Comparison of ENCODE assay signal across 19 mouse cellular contexts in genomic region chr6:32514096-32514495, GRCm38 (mm10).
DNase-seq lines count a peak whose midpoint lies in the region; ATAC-seq and TF ChIP-seq lines count a peak whose summit lies in the region.
"Had no signal": no experiment of that assay in that cellular context is flagged by ENCODE, and none has a peak within 500 bp of the region (broad histone marks: within the 10 kb centered on the region; RNA-seq: fewer than 3 reads in every experiment).

No protein-coding gene starts in this region.

- peak overlapping the region; percentile 49; the same call in 1 of the 2 replicates for H3K27ac ChIP-seq in heart, embryonic 10.5 days
- H3K27ac ChIP-seq in heart, embryonic 11.5 days (ENCODE audit: low read depth, low read length) = no peak overlapping the region
- no peak overlapping the region for H3K27ac ChIP-seq in forebrain, postnatal 0 days (ENCODE audit: low read depth, low read length)
- H3K27ac ChIP-seq in thymus, adult 2 months (ENCODE audit: control insufficient read depth, insufficient read depth, low read length) = no peak overlapping the region
- H3K27ac ChIP-seq: embryonic facial prominence, embryonic 12.5 days; liver, embryonic 14.5 days; lung, embryonic 15.5 days; macrophage had no signal

- no peak for DNase-seq in heart, embryonic 10.5 days (ENCODE audit: low spot score)
- peak; percentile 29 for DNase-seq in testis, postnatal 14 days (ENCODE audit: low spot score)
- DNase-seq in testis, postnatal 10 days (ENCODE audit: low spot score) = no peak
- DNase-seq in forebrain, postnatal 0 days = peak; percentile 29
- DNase-seq in layer of hippocampus, adult 11-12 months (ENCODE audit: low spot score) = no peak
- no peak for DNase-seq in thymus, adult 2 months
- DNase-seq: adrenal gland, adult 8-10 months; cerebellum, adult 9-10 months; gastrocnemius, postnatal 25 days; kidney, adult 9 months; kidney, postnatal 4 days; right cerebral cortex, adult 18-20 months; thymus, postnatal 4 days had no signal

- H3K36me3 ChIP-seq in heart, embryonic 10.5 days = peaks cover 17% of the 10 kb centered on the region
- no peaks in the 10 kb centered on the region for H3K36me3 ChIP-seq in heart, embryonic 11.5 days (ENCODE audit: control insufficient read depth, insufficient read depth, low read length)
- peaks cover 17% of the 10 kb centered on the region for H3K36me3 ChIP-seq in forebrain, postnatal 0 days (ENCODE audit: insufficient read depth)
- no peaks in the 10 kb centered on the region for H3K36me3 ChIP-seq in thymus, adult 2 months (ENCODE audit: control insufficient read depth, insufficient read depth, low read length)
- H3K36me3 ChIP-seq: embryonic facial prominence, embryonic 12.5 days; lung, embryonic 15.5 days had no signal

- H3K9me3 ChIP-seq in heart, embryonic 10.5 days = no peaks in the 10 kb centered on the region
- H3K9me3 ChIP-seq in heart, embryonic 11.5 days (replicated peaks; ENCODE audit: control insufficient read depth, low read length) = no peaks in the 10 kb centered on the region
- H3K9me3 ChIP-seq in forebrain, postnatal 0 days (ENCODE audit: low read length) = no peaks in the 10 kb centered on the region
- H3K9me3 ChIP-seq: embryonic facial prominence, embryonic 12.5 days; lung, embryonic 15.5 days had no signal

- no peak overlapping the region for H3K4me2 ChIP-seq in heart, embryonic 11.5 days
- H3K4me2 ChIP-seq in forebrain, postnatal 0 days (ENCODE audit: low read depth) = no peak overlapping the region
- H3K4me2 ChIP-seq: embryonic facial prominence, embryonic 12.5 days; lung, embryonic 15.5 days; midbrain, embryonic 11.5 days had no signal

- 48% methylated on average over 6 of the region's 6 CpGs for whole genome bisulfite sequencing in heart, embryonic 10.5 days
- WGBS in heart, embryonic 11.5 days (ENCODE audit: insufficient replicate concordance) = 40% methylated on average over 6 of the region's 6 CpGs
- WGBS in forebrain, postnatal 0 days = 26% methylated on average over 6 of the region's 6 CpGs
- WGBS in thymus, adult 2 months = 94% methylated on average over 6 of the region's 6 CpGs

- ATAC-seq in heart, embryonic 11.5 days (replicated peaks; ENCODE audit: insufficient number of reproducible peaks, low FRiP score, low TSS enrichment) = no peak
- peak; percentile 43; the same call in 1 of the 2 replicates for ATAC-seq in forebrain, postnatal 0 days

- TF ChIP-seq CTCF in forebrain, postnatal 0 days (IDR thresholded peaks at IDR 0.05; ENCODE audit: low read depth) = no peak
- TF ChIP-seq CTCF in thymus, adult 2 months (IDR thresholded peaks at IDR 0.05; ENCODE audit: borderline replicate concordance, control insufficient read depth, extremely low read depth, insufficient read depth, low read length, poor library complexity) = no peak

- H3K27me3 ChIP-seq in heart, embryonic 10.5 days (ENCODE audit: insufficient read depth, poor library complexity, severe bottlenecking) = no peaks in the 10 kb centered on the region
- no peaks in the 10 kb centered on the region for H3K27me3 ChIP-seq in heart, embryonic 11.5 days (ENCODE audit: control insufficient read depth, insufficient read depth, low read length)
- H3K27me3 ChIP-seq in forebrain, postnatal 0 days (ENCODE audit: insufficient read depth, low read length) = no peaks in the 10 kb centered on the region
- no peaks in the 10 kb centered on the region for H3K27me3 ChIP-seq in thymus, adult 2 months (ENCODE audit: control insufficient read depth, insufficient read depth, low read length)
- H3K27me3 ChIP-seq: embryonic facial prominence, embryonic 12.5 days; lung, embryonic 15.5 days had no signal

- no peak overlapping the region for H3K4me3 ChIP-seq in heart, embryonic 10.5 days
- no peak overlapping the region for H3K4me3 ChIP-seq in heart, embryonic 11.5 days (ENCODE audit: low read depth, low read length)
- H3K4me3 ChIP-seq in forebrain, postnatal 0 days (ENCODE audit: low read depth, low read length) = no peak overlapping the region
- H3K4me3 ChIP-seq in thymus, adult 2 months (ENCODE audit: control insufficient read depth, insufficient read depth, low read length) = no peak overlapping the region
- H3K4me3 ChIP-seq: embryonic facial prominence, embryonic 12.5 days; lung, embryonic 15.5 days had no signal

- TF ChIP-seq POLR2A in thymus, adult 2 months (IDR thresholded peaks at IDR 0.05; ENCODE audit: control insufficient read depth, extremely low read depth, insufficient read depth, low read length, poor library complexity) = no peak

- H3K4me1 ChIP-seq in heart, embryonic 10.5 days = peaks cover 24% of the 10 kb centered on the region
- H3K4me1 ChIP-seq in heart, embryonic 11.5 days (ENCODE audit: control insufficient read depth, insufficient read depth, low read length) = peaks cover 21% of the 10 kb centered on the region
- no peaks in the 10 kb centered on the region for H3K4me1 ChIP-seq in forebrain, postnatal 0 days (ENCODE audit: insufficient read depth)
- no peaks in the 10 kb centered on the region for H3K4me1 ChIP-seq in thymus, adult 2 months (replicated peaks; ENCODE audit: control insufficient read depth, insufficient read depth, low read length)

- H3K9ac ChIP-seq in heart, embryonic 11.5 days (ENCODE audit: low read depth, low read length) = no peak overlapping the region
- no peak overlapping the region for H3K9ac ChIP-seq in forebrain, postnatal 0 days
- H3K9ac ChIP-seq: embryonic facial prominence, embryonic 12.5 days; liver, embryonic 14.5 days; lung, embryonic 15.5 days had no signal

Comparison
In these comparisons a context has a peak if more than half of its experiments do, and no peak if none do; other contexts are left out.
1. DNase-seq: peak in testis, postnatal 14 days (single experiment) and forebrain, postnatal 0 days (single experiment); none in heart, embryonic 10.5 days (single experiment), testis, postnatal 10 days (single experiment), layer of hippocampus, adult 11-12 months (single experiment) and thymus, adult 2 months (single experiment).